Mouse (Mus musculus) lung, postnatal 0 days (tissue): ENCODE data around the gene Ap1g2.

Source experiments
- CTCF ChIP-seq: IDR thresholded peaks from 2 replicates; pipeline ENCODE4 v1.5.1; 2016; ENCODE audit warnings: antibody characterized with exemption, mild to moderate bottlenecking
- EP300 ChIP-seq: IDR thresholded peaks from 2 replicates; pipeline ENCODE4 v1.6.1; 2016; ENCODE audit warnings: antibody characterized with exemption, mild to moderate bottlenecking, control low read depth

DNA sequence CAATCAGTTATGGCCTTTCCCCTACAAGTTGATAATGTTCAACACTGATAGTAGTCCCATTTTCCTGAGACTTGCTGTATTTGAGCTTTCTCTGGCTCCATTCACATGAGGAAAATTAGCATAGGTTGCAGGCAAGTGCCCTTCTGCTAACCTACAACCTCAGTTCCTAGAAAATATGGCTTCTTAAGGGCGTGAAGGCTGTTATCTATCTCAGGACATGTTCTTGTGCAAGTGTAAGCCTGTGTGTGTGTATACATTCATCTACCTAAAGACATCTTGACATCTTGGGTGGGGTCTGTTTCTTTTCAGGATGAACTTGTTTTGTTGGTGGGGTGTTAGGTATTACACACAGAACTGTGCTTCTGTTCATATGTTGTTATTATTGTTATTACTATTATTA lies 47.4 kb downstream of the Ap1g2 start:
- TF ChIP-seq CTCF (no peak), EP300 (no peak)
